Mouse (Mus musculus): Measurements from ENCODE around the gene Polr3c.
"Not testable (repeated sequence)": the region's sequence is repeated elsewhere in the genome, so short reads cannot be mapped to it uniquely, and the experiment has no call there.

Polr3c gene

DNA sequence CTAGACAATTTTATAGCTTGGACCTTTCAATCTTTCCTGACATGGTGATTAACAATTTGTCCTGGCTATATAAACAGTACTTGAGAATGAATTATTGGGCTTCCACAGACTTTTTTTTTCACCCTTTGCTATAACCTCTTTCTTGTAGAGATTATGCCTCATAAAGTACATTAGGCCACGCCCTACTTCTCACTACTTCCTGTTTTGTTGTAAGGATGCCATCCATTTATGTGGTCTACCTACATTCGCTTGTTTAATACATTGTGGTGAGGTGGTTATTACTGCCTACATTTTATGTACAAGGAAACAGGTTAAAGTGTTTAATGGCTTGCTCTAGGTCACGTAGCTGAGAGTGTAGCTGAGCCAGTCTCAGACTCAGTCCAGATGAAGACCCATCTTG is 52.3 kb downstream of the Polr3c start:
- no peak for DNase-seq

DNA sequence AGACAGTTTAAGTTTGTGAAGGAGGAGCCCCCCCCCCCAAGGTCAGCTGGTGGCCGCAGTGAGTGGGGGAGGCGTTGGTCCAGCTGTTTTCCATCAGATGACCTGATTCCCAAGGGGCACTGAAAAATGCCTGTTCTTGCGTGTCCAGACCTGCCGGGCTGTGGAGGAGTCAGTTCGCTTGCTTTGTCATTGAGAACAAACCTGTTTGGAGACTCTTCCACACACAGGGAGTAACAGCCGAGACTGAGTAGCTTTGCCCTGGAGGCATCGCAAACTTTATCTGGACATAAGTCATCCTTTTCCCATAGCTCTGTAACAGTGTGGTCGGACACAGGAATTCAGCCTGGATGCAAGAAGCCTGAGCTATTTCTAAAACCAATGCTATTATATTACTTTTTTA is 53.0 kb downstream of the Polr3c start:
- no peak for DNase-seq

DNA sequence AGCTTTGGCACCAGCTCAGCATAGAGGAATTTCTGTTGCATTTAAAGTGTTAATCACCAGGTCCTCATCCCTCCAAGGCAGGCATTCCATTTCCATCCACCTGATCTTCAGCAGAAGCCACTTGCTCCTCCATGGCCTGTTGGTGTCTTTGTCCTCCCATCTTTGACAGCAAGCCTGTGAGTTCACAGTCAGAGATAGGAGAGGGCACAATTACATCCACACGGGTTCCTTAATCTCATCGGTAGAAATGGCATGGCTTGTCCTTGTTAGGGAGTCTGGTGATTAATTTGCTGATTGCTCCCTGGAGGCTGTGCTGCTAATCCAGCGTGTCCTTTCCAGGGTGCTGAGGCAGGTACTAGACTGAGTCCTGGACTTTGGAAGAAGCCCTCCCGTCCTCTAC is 53.9 kb downstream of the Polr3c start:
- no peak for DNase-seq

DNA sequence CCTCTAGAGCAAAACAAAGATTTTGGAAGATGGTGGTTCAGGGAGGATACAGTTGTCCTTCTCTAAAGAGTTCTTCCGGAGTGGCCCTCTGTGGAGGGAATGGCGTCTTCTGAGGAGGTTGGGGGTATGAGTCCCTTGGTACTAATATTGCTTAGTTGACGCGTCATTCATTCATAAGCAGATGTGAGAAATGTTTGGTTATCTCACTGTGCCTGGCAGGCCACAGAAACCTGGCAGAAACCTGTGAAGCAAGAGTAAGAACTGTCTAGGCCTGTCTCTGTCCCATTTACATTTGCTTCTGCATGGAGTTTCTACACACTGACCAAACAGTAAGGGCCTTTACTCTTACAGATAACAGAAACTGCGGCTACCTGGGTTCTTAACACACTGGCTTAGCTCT is 55.9 kb downstream of the Polr3c start:
- DNase-seq = no peak

DNA sequence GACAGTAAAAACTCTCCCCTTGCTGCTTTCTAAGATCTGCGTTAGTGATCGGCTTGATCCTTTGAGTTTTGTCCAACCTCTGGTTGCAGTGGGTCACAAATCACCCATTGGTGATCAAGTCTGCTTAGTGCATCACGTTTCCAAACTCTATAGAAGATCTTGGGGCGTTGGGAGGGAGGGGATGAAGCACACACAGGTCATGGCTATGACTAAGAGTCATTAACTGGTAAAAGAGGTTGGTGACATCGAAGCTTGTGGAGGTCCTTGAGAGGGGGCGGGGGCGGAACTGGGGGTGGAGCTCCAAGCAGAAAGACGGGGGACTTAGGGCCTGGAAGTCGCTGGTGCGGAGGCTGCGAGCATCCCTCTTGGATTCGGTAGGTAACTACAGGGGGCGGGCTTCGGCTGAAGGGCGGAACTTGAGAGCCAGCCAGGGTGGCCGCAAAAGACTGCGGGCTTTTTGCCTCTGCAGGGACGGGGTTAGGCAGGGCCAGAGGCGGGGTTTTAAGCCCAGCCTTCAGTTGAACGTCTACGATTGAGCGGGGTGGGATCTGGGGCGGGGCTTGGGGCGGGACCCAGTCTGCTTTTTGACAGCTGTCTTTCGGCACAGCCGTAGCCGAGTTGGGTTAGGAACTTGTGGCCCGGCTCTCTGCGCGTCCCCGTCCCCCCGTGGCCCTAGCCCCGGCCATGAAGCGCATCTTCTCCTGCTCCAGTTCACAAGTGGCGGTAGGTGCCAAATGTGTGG is 57.5 kb downstream of the Polr3c start, which contains the start of gene Ankrd35:
Gene Ankrd35, plus strand, starts transcription at position 405 of the 742 bp plus-strand sequence.
- peak; percentile 87 for DNase-seq

DNA sequence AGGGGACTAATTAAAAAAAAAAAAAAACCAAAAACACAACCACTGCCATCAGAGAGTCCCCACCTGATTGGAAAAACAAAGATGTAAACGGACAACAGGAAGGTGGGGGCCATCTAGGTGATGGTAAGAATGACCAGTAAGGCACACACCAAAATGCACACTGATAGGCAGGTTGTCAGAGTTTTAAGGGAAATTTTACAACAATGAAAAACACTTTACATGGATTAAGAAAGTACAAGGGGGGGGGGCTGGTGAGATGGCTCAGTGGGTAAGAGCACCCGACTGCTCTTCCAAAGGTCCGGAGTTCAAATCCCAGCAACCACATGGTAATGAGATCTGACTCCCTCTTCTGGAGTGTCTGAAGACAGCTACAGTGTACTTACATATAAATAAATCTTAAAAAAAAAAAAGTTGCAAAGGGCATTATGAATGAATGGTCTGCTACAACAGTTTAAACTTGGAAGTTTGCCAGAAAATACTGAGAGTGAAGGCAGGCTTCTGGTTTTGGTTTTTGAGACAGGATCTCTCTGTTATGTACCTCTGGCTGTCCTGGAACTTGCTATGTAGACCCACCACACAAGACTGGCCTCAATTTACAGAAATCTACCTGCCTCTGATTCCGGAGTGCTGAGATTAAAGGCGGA is 58.9 kb downstream of the Polr3c start:
- DNase-seq = no peak

DNA sequence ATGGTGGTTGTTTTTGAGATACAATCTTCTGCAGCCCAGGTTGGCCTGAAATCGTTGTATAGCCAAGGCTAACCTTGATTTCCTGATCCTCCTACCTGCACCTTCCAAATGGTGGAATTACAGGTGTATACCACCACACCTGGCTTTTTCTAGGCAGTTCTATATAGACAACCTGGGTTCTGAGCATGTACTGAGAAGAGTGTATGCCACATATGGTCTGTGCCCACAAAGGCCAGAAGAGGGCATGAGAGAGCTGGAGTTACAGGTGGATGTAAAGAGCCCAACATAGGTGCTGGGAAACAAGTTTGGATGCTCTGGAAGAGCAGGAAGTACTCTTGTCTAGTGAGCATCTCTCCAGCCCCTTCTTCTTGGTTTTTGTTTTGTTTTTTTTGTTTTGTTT is 60.1 kb downstream of the Polr3c start:
- DNase-seq = no peak

DNA sequence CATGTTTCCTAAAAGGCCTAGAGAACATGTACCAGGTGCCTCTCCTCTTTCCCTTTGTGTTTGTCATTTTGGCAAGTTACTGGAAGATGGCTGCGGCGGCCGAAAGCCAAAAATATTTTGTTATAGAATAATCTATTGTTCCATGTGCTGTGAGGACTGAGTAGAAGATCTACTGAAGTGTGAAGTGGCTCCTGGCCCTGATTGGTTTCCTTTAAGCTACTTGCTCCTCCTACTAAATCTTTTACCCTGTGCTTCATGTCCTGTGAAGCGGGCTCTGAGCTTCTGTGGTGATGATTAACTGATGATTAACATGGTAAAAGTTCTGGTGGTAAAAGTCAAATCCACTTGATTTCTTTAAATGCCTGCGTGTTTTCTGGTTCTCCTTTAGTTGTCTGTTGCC is 60.5 kb downstream of the Polr3c start:
- no peak for DNase-seq

DNA sequence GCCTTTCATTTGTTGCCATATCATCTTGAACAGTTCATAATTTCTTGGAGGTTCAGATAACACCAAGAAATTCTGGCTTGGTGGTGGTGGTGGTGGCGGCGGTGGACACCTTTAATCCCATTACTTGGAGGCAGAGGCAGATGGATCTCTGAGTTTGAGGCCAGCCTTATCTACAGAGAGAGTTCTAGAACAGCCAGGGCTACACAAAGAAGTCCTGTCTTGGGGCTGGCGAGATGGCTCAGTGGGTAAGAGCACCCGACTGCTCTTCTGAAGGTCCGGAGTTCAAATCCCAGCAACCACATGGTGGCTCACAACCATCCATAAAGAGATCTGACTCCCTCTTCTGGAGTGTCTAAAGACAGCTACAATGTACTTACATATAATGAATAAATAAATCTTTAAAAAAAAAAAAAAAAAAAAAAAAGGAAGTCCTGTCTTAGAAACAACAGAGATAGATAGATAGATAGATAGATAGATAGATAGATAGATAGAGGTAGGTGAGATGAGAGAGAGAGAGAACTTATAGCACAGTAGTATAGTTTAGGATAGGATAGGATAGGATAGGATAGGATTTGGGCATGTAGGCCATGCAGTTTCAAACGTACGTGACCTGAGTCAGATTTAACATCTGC is 61.6 kb downstream of the Polr3c start:
- not testable (repeated sequence) for DNase-seq

DNA sequence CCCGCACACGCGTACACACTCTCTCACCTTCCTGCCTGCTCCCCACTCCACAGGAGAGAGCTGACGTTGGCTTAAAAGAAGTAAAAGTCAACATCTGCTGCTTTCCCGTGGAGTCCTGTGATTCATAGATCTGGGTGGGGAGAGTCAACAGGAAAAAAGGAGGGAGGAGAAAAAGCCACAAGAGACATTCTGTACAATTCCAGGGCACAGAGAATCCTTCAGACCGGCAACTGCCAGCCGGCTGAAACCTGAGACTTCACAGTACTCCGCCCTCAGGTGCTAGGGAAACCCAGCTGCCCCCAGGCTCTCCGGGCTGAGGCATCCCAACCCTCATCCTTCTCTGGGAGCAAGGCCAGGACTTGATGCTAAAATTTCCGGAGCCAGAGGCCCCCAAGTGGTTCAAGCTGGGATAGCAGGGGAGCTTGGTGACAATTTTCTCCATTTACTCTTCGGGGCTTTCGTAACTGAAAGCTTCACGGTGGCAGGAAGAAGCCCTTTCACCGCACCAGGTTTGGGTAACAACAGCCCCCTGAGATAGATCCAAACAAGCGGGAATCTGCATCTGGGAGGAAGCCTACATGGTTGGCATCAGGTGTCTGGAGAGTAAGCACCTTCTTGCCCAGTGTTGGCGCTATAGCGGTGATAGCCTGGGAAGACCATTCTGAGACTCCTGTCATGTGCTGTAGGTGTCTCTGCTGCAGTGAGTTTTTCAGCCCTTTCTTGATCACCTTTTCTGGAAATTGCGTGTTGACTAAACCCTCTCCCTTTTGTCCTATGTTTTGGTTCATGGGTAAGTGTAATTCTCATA is 63.8 kb downstream of the Polr3c start:
- DNase-seq = peak; percentile 86

DNA sequence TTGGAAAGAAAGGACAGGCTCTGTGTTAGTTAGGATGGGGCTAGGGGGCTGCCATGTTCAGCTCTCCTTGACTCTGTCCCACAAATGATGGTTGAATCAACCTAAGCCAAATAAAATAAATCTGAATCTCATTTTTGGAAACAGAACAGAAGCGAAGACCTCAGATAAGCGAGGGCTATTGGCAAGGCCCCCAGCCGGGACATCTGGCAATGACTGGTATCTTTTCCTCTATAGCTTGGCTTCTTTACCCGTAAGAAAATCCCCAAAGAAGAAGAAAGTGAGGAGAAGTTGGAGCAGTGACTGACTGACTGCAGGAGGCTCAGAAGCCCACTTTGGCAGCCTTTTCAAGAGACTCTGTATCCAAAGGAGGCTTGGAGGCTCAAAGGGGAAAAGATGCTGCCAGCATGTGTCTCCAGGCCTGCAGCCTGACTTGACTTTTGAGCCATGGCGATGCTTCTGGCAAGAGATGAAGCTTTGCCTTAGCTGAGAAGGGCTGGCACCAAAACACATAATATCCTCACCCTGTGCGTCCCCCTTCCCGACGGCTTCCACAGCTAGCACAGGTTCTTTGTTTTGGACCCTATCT is 64.6 kb downstream of the Polr3c start:
- DNase-seq = peak; percentile 36
